Mouse (Mus musculus) midbrain, embryonic 15.5 days (tissue): ENCODE measurements at regions not wholly inside any gene's neighbourhood (a gene's known extent, or its start where the extent isn't known, plus 50 kb on each side); places are given as distances from the start of the nearest gene placed in this dataset.

Experiments used
- ATAC-seq: fragments of 200-750 bp; cut with Nextera tagmentation; replicated peaks from 2 replicates; pipeline ENCODE4 v1.8.0; 2017; ENCODE audit warnings: moderate TSS enrichment
- H3K27ac ChIP-seq: fragments of 300-500 bp; sonication (generic); 2 replicates; pipeline ENCODE4 v1.5.1; 2015; ENCODE audit warnings: mild to moderate bottlenecking, inconsistent platforms
- H3K27me3 ChIP-seq: fragments of 300-500 bp; sonication (generic); replicated peaks from 2 replicates; pipeline ENCODE4 v1.6.1; 2015; ENCODE audit warnings: inconsistent platforms
- H3K36me3 ChIP-seq: fragments of 300-500 bp; sonication (generic); replicated peaks from 2 replicates; pipeline ENCODE4 v1.6.1; 2015; ENCODE audit warnings: inconsistent platforms
- H3K4me1 ChIP-seq: fragments of 300-500 bp; sonication (generic); 2 replicates; pipeline ENCODE4 v1.6.1; 2015; ENCODE audit warnings: inconsistent platforms
- H3K4me2 ChIP-seq: fragments of 300-500 bp; sonication (generic); 2 replicates; pipeline ENCODE4 v1.6.1; 2015; ENCODE audit warnings: inconsistent platforms, mild to moderate bottlenecking, moderate library complexity
- H3K4me3 ChIP-seq: fragments of 300-500 bp; sonication (generic); 2 replicates; pipeline ENCODE4 v1.5.1; 2015; ENCODE audit warnings: mild to moderate bottlenecking, inconsistent platforms
- H3K9ac ChIP-seq: fragments of 300-500 bp; sonication (generic); 2 replicates; pipeline ENCODE4 v1.6.1; 2015; ENCODE audit warnings: mild to moderate bottlenecking, inconsistent platforms
- H3K9me3 ChIP-seq: fragments of 300-500 bp; sonication (generic); 2 replicates; pipeline ENCODE4 v1.6.1; 2016; ENCODE audit warnings: inconsistent platforms
- WGBS: fragments of 180-500 bp; shearing (Covaris S2); methylation state at CpG from one replicate; pipeline ENCODE4 v1.1.7; 2015; ENCODE audit warnings: mixed read lengths; 5-methylcytosine and 5-hydroxymethylcytosine counted together

DNA sequence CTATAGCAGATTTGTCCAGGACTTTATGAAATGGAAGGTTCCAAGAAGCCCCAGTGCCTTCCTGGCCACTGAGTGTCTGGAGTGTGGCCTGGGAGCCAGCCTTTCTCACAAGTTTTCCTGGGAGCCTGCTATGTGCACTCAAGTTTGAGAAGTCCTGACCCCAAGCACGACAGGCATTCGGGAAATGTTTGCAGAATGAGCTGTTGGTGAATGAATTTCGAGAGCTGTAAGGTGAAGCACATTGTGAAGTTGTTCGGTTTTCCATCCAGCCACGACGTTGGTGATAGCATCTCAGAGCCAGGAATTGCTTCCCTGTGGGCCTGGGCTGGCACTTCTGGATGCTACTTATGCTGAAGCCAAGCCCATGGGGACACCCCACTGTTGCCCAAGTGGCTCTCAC lies 88.9 kb downstream of the Vegfa start:
- Histone ChIP-seq H3K9me3 (no peaks in the 10 kb centered on the region), H3K27ac (no peak overlapping the region), H3K4me1 (no peaks in the 10 kb centered on the region), H3K36me3 (no peaks in the 10 kb centered on the region), H3K9ac (no peak overlapping the region), H3K4me2 (no peak overlapping the region), H3K4me3 (no peak overlapping the region), H3K27me3 (no peaks in the 10 kb centered on the region)
- 79% methylated on average over 6 of the region's 6 CpGs for WGBS
- ATAC-seq = no peak

GRCm38 (mm10) chr17:45941890-45942375 lies 90.2 kb downstream of the Vegfa start:
- Histone ChIP-seq H3K9ac (no peak overlapping the region), H3K4me1 (no peaks in the 10 kb centered on the region), H3K9me3 (no peaks in the 10 kb centered on the region), H3K36me3 (no peaks in the 10 kb centered on the region), H3K27me3 (no peaks in the 10 kb centered on the region), H3K27ac (no peak overlapping the region), H3K4me3 (no peak overlapping the region), H3K4me2 (no peak overlapping the region)
- ATAC-seq = no peak
- WGBS = 42% methylated on average over 4 of the region's 4 CpGs

DNA sequence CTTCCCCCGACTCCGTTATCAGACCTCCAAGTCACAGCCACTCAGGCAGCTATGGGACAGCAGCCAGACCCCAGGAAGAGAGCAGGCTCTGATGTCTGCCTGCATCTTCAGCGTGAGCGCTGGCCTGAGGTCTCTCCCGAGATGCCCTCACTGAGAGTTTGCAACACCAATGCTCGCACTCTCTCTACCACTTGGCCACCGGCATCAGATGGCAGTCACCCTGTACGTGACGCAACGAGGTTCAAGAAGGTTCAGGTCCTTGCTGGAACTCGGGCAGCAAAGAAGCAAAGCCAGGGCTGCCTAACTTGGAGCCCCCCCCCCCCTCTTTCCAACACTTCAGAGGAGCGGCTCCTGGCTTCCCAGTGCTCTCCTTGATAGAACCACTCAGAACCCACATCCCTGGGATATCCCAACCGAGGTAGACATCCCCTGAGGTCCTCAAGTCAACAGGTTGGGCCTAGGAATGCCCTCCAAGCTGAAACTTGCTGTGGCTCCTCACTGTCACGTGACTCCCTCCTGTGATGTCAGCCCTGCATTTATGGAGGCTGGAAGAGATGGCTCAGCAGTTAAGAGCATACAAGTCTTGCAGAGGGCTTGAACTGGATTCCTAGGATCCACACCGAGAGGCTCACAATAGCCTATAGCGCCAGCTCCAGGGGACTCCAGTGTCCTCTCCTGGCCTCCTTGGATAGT lies 91.9 kb downstream of the Vegfa start:
- no peak overlapping the region for H3K4me2 ChIP-seq

GRCm38 (mm10) chr17:45938284-45938683 lies 93.9 kb downstream of the Vegfa start:
- 11% methylated on average over 1 of the region's 1 CpGs for WGBS
- Histone ChIP-seq H3K9ac (no peak overlapping the region), H3K4me3 (no peak overlapping the region), H3K4me2 (no peak overlapping the region), H3K4me1 (0 out of 2 replicates have a peak, but pooled peaks cover 8% of the 10 kb centered on the region), H3K27ac (no peak overlapping the region), H3K9me3 (no peaks in the 10 kb centered on the region), H3K27me3 (no peaks in the 10 kb centered on the region), H3K36me3 (no peaks in the 10 kb centered on the region)
- no peak for ATAC-seq

More for the DNA sequence above, 91.9 kb downstream of the Vegfa start:
- ATAC-seq = no peak
- WGBS = 93% methylated on average over 16 of the region's 16 CpGs
- Histone ChIP-seq H3K9ac (no peak overlapping the region), H3K4me3 (no peak overlapping the region), H3K27ac (no peak overlapping the region), H3K36me3 (no peaks in the 10 kb centered on the region), H3K27me3 (no peaks in the 10 kb centered on the region), H3K4me1 (no peaks in the 10 kb centered on the region), H3K9me3 (no peaks in the 10 kb centered on the region)

DNA sequence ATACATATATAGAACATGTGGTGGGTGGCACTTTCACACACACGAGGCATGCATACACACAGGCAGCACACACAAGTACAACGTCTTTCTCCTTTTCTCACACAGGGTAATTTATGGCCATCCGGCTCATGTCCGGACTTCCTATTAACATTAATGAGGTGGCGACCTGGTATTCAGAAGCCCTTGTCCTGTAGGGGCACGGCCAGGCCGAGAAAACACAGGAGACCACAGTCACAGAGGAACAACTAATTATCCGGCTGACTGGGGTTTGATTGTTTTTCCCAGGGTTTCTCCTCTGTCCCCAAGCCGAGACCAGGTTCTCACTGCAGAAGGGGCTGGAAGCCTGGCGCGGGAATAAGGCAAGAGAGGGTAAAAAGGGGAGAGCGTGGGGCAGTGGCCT lies 95.6 kb downstream of the Vegfa start:
- no peaks in the 10 kb centered on the region for H3K9me3 ChIP-seq
- H3K4me1 ChIP-seq = 0 out of 2 replicates have a peak, but pooled peaks cover 8% of the 10 kb centered on the region
- H3K36me3 ChIP-seq = no peaks in the 10 kb centered on the region
- no peak overlapping the region for H3K9ac ChIP-seq
- ATAC-seq = no peak
- H3K4me3 ChIP-seq = no peak overlapping the region
- no peak overlapping the region for H3K4me2 ChIP-seq
- H3K27me3 ChIP-seq = no peaks in the 10 kb centered on the region
- no peak overlapping the region for H3K27ac ChIP-seq
- WGBS = 20% methylated on average over 12 of the region's 12 CpGs

GRCm38 (mm10) chr17:45935291-45935690 lies 96.9 kb downstream of the Vegfa start:
- Histone ChIP-seq H3K27ac (no peak overlapping the region), H3K9ac (no peak overlapping the region), H3K36me3 (no peaks in the 10 kb centered on the region), H3K4me3 (no peak overlapping the region), H3K4me2 (no peak overlapping the region), H3K27me3 (no peaks in the 10 kb centered on the region), H3K9me3 (no peaks in the 10 kb centered on the region), H3K4me1 (0 out of 2 replicates have a peak, but pooled peaks cover 8% of the 10 kb centered on the region)
- no peak for ATAC-seq
- WGBS = 91% methylated on average over 4 of the region's 4 CpGs

GRCm38 (mm10) chr17:45934002-45934401 lies 98.2 kb downstream of the Vegfa start:
- Histone ChIP-seq H3K9ac (no peak overlapping the region), H3K27me3 (no peaks in the 10 kb centered on the region), H3K4me2 (no peak overlapping the region), H3K36me3 (no peaks in the 10 kb centered on the region), H3K4me3 (no peak overlapping the region), H3K9me3 (no peaks in the 10 kb centered on the region), H3K4me1 (0 out of 2 replicates have a peak, but pooled peaks cover 8% of the 10 kb centered on the region), H3K27ac (no peak overlapping the region)
- 10% methylated on average over 2 of the region's 2 CpGs for WGBS
- ATAC-seq = no peak

DNA sequence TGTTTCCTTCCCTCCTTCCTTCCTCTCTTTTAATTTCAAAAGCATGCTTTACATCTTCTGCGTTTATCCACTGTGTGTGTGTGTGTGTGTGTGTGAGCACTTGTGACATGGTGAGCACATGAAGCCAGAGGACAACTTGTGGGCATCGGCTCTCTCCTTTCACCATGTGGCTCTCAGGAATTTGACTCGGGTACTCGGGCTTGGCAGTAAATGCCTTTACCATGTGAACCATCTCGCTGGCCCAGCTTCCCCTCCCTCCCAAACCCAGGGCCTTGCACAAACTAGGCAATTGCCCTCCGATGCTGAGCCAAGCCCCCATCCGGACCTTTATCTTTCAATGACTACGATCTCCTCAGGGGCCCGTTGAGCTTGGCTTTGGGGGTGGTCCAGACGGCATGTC lies 99.1 kb downstream of the Vegfa start:
- WGBS = 28% methylated on average over 10 of the region's 10 CpGs
- Histone ChIP-seq H3K27ac (no peak overlapping the region), H3K4me3 (no peak overlapping the region), H3K27me3 (no peaks in the 10 kb centered on the region), H3K36me3 (no peaks in the 10 kb centered on the region), H3K4me2 (no peak overlapping the region), H3K9me3 (no peaks in the 10 kb centered on the region), H3K9ac (no peak overlapping the region), H3K4me1 (0 out of 2 replicates have a peak, but pooled peaks cover 8% of the 10 kb centered on the region)
- ATAC-seq = no peak

DNA sequence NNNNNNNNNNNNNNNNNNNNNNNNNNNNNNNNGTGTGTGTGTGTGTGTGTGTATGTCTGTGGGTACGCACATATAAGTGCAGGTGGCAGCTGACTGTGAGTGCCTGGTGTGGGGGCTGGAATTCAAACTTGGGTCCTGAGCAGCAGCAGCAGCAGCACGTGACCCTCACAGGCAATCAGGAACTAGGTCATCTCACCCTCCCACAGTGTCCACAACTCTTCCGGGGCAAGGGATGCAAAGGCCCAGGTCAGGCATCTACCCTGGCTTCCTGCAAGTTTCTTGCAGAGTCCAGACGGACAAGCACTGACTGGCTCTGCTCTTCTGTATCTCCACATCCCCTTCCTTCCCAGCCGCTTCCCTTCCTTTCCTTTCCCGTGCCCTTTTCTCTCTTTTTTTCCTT lies 99.6 kb downstream of the Vegfa start:
- Histone ChIP-seq H3K27me3 (no peaks in the 10 kb centered on the region), H3K9ac (no peak overlapping the region), H3K27ac (no peak overlapping the region), H3K4me1 (0 out of 2 replicates have a peak, but pooled peaks cover 8% of the 10 kb centered on the region), H3K4me3 (no peak overlapping the region), H3K36me3 (no peaks in the 10 kb centered on the region), H3K4me2 (no peak overlapping the region), H3K9me3 (no peaks in the 10 kb centered on the region)
- 72% methylated on average over 6 of the region's 6 CpGs for WGBS
- ATAC-seq = no peak

DNA sequence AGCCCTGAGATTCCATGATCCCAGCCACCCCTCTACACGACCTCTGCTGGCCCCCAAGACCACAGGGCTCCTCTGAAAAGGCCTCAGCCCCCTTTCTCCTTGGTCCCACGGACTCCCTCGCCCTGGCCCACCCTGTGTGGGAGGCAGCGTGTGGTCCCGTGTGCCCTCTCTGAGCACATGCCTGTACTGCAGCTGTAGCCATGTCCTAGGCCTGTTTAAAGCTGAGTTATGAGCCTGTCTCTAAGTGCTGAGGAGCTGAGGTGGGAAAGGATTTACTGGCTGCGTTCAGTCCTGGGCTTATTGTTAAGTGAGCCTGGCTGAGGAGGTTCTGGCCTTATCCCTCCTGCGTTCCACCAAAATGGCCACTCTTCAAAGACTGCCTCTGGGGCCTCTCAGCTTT lies 102.6 kb downstream of the Vegfa start:
- Histone ChIP-seq H3K4me3 (no peak overlapping the region), H3K27me3 (no peaks in the 10 kb centered on the region), H3K9me3 (no peaks in the 10 kb centered on the region), H3K9ac (no peak overlapping the region), H3K27ac (no peak overlapping the region), H3K4me1 (0 out of 2 replicates have a peak, but pooled peaks cover 8% of the 10 kb centered on the region), H3K36me3 (no peaks in the 10 kb centered on the region), H3K4me2 (no peak overlapping the region)
- 74% methylated on average over 7 of the region's 7 CpGs for WGBS
- ATAC-seq = no peak

- Histone ChIP-seq H3K27me3 (no peaks in the 10 kb centered on the region), H3K9ac (no peak overlapping the region), H3K36me3 (no peaks in the 10 kb centered on the region), H3K4me3 (no peak overlapping the region), H3K27ac (no peak overlapping the region), H3K4me1 (0 out of 2 replicates have a peak, but pooled peaks cover 5% of the 10 kb centered on the region), H3K4me2 (no peak overlapping the region), H3K9me3 (no peaks in the 10 kb centered on the region)
- no peak for ATAC-seq
- WGBS = 60% methylated on average over 8 of the region's 8 CpGs
Observed at GRCm38 (mm10) chr17:45928903-45929477, 103.2 kb downstream of the Vegfa start.

GRCm38 (mm10) chr17:45928013-45928412 lies 104.2 kb downstream of the Vegfa start:
- H3K4me2 ChIP-seq = no peak overlapping the region
- no peaks in the 10 kb centered on the region for H3K36me3 ChIP-seq
- no peaks in the 10 kb centered on the region for H3K9me3 ChIP-seq
- no peak for ATAC-seq
- H3K4me1 ChIP-seq = no peaks in the 10 kb centered on the region
- no peak overlapping the region for H3K9ac ChIP-seq
- H3K4me3 ChIP-seq = no peak overlapping the region
- H3K27ac ChIP-seq = no peak overlapping the region
- WGBS = 84% methylated on average over 4 of the region's 4 CpGs
- no peaks in the 10 kb centered on the region for H3K27me3 ChIP-seq

DNA sequence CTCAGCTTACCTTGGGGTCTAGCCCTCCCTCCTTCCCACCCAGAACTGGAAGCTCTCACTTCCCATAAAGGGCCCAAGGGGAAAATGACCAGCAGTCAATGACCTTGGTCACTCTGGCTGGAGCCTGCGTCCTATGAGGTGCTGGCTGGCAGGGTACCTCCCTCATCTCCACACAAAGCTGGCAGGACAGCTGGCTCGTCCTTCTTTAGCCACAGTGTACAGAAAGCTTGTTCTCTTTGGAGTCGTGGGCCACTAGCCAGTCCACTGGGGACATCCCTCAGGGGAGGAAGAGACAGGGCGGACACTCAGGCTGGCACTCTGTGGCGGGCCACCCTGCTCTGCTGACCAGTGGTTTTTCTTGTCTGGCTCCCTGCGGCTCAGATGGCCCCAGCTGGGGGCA lies 106.3 kb downstream of the Vegfa start:
- Histone ChIP-seq H3K9me3 (no peaks in the 10 kb centered on the region), H3K4me1 (no peaks in the 10 kb centered on the region), H3K27me3 (no peaks in the 10 kb centered on the region), H3K4me2 (no peak overlapping the region), H3K9ac (no peak overlapping the region), H3K36me3 (no peaks in the 10 kb centered on the region), H3K4me3 (no peak overlapping the region), H3K27ac (no peak overlapping the region)
- no peak for ATAC-seq
- 67% methylated on average over 6 of the region's 6 CpGs for WGBS
